Mouse (Mus musculus): ENCODE results near the gene Dguok.

GRCm38 (mm10) chr6:83448911-83449310 lies 57.9 kb downstream of the Dguok start:
- TF ChIP-seq POLR2A (IDR thresholded peaks at IDR 0.05; ENCODE audit: low read depth, low read length) (no peak), CTCF (IDR thresholded peaks at IDR 0.05; ENCODE audit: borderline replicate concordance, insufficient read depth, low read length) (no peak)

Data from embryonic fibroblast, embryonic 13.5 days (primary cell).